Mouse (Mus musculus): ENCODE measurements around the gene Capg.

Capg gene

GRCm38 (mm10) chr6:72570644-72571397 is 26.6 kb downstream of the Capg start:
- no peak for DNase-seq (ENCODE audit: low read depth)

DNA sequence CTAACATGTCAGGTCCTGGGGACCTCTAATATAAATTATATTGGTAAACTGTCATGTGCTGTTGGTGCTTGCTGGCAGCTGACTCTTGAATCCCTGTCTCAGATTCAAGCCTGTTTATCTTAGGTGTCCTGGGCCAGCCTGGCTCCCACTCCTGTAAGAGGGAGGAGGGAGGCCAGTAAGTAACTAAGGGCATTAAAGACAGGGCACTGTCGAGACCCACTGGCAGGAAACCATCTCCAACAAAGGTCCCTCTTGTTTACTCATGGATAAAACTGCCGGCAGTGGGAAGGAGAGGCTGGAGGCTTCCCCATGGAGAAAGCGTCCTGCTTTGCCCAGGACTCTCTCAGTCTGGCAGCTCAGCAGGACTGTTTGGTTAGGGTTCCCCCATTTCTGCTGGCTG is 27.6 kb downstream of the Capg start:
- DNase-seq (ENCODE audit: low read depth): no peak

DNA sequence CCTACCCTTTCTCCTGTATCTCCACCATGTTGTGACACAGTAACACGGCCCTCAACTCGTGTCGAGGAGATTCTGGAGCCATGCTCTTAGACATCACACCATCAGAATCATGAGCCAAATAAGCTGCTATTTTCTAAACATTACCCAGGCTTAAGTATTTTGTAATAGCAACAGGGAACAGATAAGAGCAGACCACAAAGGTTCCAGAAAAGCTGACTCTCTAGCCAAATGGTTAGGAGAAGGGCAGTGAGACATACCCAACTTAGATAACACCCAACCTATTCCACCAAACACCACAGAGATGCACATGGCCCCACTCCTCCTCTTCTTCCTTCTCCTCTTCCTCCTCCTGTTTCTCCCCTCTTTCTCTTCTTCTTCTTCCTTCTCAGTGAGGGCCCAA is 31.9 kb downstream of the Capg start:
- DNase-seq (ENCODE audit: low read depth): no peak

GRCm38 (mm10) chr6:72581625-72582382 is 37.6 kb downstream of the Capg start:
- DNase-seq (ENCODE audit: low read depth): no peak

DNA sequence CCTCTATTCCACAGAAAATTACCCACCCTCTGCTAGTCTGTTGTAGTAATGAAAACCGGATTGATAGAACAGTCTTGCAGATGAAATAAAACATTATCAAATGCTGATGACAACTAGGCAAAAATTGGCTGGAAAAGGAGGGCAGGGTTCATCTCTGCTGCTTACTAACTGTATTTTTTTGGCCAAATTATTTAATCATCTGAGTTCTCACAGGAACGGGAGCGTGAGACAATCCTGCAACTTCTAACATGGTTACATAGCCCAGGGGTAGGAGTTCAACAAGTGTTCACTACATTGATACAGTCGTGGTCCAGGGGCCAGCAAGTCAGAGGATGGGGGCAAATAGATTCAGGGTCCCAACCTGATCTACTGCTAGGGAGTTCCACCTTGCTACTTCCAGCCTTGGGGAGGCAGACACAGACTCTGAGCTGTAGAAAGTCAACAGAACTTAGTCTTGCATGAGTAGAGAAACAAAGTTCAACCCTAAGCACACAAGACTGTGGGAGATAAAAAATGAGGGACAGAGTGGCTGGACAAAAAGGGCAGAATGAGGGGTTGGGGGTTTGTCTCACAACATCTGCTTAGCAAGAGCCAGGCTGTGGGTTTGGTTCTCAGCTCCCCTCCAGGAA is 39.1 kb downstream of the Capg start:
- DNase-seq (ENCODE audit: low read depth): no peak

- DNase-seq (ENCODE audit: low read depth): no peak
These were observed 40.0 kb downstream of the Capg start for GRCm38 (mm10) chr6:72584154-72584553.

GRCm38 (mm10) chr6:72586701-72587100 is 42.5 kb downstream of the Capg start:
- DNase-seq (ENCODE audit: low read depth): peak; percentile 53

DNA sequence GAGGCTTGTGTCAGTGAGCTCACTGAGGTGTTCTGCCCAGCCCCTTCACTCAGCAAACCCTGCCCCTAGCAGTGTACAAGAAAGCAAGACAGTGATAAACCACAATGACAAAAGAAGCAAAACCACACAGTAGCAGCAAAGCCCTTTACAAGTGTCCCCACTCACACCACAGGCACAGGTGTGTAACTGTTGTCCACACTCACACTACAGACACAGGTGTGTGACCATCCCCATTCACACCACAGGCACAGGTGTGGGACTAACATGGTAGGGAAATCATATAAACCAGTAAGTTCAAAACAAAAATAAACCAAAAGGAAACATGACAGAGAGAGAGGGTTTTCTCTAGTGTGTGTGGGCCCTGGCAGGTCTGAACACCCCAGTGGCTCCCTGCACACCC is 44.1 kb downstream of the Capg start:
- DNase-seq (ENCODE audit: low read depth): no peak

- DNase-seq (ENCODE audit: low read depth): no peak
These were observed 45.9 kb downstream of the Capg start for GRCm38 (mm10) chr6:72590111-72590510.

- no peak for DNase-seq (ENCODE audit: low read depth)
These were observed 49.0 kb downstream of the Capg start for GRCm38 (mm10) chr6:72593011-72593803.

- DNase-seq (ENCODE audit: low read depth): no peak
These were observed 49.7 kb downstream of the Capg start for GRCm38 (mm10) chr6:72593914-72594313.

DNA sequence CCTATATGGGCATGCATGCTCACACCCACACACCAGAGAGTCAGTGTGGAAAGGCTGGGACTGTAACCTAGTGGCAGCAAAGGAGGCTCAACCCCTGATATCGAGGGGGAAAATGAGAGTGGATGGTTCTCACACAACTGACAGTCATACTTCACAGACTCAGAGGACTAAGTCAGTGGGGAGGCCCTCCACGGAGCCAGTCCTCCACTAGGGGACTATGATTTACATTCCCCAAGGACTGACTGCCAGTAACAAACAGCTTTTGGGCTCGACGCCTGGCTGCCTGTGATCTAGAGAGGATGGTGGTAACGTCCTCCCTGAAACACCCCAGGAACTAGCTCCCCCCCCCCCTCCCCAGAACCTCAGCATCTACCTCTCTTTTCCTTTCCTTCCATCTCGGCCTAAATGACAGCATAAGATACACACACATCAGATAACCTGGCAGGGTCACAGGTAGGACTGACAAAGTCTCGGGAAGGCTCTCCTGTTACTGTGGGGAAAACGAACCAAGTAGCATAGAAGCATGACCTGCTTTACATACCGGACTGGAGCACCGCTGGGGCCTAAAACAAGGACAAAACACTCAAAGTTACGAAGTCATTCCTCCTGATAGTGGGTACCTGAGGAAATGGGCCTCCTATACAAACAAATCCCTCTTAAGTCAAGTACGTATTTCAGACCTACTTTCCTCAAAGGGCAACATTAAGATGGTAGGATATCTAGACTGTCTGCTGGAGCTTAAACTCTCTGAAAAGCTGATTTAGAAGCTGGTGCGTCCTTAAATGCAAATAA is 53.1 kb downstream of the Capg start:
- DNase-seq (ENCODE audit: low read depth): peak; percentile 39

DNA sequence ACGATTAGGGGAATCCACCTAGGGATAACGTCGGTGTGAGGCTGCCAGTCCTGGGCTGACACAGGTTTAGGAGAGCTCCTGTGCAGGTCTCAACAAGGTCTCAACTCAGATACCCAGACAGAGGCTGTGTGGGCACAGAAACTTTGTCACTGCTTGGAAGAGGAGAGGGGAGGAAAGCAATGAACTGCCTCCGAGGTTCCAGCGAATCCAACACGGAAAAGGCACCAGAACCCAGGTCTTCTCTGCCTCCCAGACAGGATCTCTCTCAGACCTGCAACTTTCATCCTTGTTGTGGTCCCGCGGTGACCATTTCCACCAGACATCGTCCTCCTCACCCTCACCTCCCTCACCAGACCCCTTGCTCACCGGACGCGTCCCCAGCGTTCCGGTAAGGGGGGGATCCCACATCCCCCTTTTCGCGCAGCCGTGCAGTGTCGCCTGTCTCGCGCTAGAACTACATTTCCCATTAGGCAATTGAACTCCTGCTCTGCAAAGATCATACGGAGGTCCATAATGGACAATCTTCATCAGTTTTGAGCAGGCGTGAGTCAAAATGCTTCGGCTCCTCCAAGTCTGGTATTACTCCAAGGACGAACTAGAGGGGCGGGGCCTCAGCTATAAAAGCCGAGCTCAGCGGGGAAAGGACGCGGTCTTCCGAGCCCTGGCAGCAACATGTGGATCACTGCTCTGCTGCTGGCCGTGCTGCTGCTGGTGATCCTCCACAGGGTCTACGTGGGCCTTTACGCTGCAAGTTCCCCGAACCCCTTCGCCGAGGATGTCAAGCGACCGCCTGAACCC is 54.0 kb downstream of the Capg start, which contains the start of the genes Elmod3 and Retsat:
Elmod3 (minus strand) TSS at position 458 of the 798 bp plus-strand sequence.
Retsat (plus strand) TSS at position 520 of the 798 bp plus-strand sequence.
- DNase-seq (ENCODE audit: low read depth): peak; percentile 99

DNA sequence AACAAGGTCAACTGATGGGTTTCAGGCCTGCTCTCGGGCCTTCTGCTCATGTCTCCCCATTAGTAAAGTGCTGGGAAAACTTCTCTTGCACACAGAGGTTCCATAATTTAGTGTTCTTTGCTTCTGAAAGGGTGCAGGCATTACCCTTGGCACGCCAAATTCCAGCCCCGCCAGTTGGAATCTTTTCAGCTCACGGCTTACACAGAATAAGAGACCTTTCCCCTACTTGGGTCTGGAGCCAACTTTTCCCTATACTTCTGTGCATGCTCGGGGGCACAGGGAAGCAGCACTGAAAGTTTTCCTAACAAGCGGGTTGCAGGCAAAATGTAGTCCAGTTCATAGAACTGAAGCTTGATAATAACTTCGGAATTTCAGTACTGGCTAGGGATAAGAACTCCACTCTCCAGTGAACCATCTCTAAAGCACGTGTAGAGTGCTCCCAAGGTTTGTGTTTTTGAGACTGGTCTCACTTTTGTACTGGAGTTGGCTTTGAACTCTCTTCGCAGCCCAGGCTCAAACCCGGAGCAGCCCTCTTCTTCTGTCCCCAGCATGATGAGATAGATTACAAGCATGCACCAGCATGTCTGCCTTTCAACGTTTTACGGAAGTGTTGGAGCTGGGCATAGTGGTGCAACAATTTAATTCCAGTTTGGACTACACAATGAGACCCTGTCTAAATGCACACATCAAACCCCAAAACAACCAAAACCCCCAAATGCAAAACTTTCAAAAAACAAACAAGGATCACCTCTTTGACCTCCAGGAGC is 54.8 kb downstream of the Capg start:
- peak; percentile 79 for DNase-seq (ENCODE audit: low read depth)

DNA sequence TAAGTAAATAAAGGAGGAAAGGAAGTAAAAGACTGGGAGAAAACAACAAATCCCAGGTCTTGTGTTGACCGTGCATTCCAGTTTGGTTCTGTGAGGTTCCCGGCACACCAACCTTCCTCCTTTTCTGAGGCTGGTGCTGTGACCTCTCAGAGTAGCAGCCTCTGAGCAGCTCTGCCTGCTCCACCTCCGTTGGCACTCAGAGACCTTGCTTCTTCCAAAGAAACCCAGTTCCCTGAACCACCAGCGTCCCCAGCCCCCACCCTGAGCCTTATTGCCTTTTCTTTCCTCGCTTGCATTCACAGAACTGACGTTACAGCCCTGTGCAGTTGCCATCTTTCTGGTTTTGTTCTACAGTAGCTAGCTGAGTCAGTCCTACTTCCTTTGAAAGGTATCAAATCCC is 56.0 kb downstream of the Capg start:
- no peak for DNase-seq (ENCODE audit: low read depth)

DNA sequence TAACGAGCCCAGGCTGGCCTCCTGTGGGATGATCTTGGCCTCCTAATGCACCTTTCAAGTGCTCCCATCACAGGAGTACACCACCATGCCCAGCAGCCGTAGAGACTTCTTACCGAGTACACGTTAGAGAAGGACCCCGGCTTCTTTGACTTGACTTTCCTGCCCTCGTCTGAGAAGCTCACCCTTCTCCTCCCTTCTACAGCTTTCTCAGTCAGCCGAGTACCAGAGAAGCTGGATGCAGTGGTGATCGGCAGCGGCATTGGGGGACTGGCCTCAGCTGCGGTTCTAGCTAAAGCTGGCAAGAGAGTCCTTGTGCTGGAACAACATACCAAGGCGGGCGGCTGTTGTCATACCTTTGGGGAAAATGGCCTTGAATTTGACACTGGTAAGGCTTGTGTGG is 56.6 kb downstream of the Capg start:
- DNase-seq (ENCODE audit: low read depth): no peak

DNA sequence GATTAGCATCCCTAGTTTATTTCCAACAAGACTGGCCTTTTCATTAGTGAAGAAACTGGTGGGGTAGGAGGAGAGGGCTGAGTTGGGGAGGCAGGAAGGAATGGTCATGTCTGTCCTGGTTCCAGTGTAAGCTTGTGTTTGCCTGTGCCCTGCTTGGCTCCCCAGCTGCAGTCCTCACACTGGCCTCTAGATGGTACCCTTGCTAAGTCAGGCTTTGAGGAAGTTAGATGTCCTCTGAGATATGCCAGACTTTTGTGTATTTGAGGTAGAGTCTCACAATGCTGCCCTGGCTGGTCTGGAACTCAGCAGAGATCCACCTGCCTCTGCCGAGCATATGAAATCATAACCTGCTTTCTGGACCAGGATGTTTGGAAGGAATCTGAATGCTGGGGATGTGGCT is 57.5 kb downstream of the Capg start:
- DNase-seq (ENCODE audit: low read depth): peak; percentile 92

DNA sequence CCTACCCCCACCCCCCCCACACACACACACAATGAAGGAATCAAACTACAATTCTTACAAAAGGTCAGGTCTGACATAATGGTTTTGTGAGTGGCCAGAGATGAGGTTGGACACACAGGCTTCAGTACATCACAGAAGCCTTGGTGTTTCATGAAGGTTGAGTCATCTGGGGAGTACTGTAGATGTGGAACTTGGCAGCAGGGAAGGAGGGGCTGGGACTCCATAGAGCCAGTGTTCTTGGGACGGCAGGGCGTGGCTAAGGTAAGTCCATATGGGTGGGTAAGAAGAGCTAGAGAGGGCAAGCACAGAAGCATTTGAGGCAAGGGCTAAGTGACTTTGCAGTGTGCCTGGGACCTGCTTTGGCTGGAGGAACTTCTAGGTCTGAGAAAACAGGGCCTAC is 59.9 kb downstream of the Capg start:
- DNase-seq (ENCODE audit: low read depth): peak; percentile 34

GRCm38 (mm10) chr6:72607060-72607459 is 62.9 kb downstream of the Capg start:
- no peak for DNase-seq (ENCODE audit: low read depth)

DNA sequence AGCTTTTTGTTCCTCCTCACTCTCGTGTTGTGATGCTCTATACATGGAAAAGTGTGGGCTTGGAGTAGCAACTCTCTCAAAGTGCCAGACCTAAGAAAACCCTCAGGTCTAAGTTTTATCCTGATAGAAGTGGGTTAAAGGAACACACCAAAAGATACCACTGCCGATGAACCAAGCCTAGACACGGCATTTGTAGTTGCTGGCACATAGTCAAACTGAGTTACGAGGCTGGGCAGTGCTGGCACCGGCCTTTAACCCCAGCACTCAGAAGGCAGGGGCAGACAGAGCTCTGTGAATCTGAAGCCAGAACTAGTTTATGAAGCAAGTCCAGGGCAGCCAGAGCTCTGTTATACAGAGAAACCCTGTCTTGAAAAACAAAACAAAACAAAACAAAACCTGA is 63.5 kb downstream of the Capg start:
- DNase-seq (ENCODE audit: low read depth): no peak

Data from NIH3T3 (cell line).